Mouse (Mus musculus) lung, adult 2 months (tissue): Measurements from ENCODE around the gene Adra1d.

ENCODE experiments used
- CTCF ChIP-seq: fragments of 200-500 bp; IDR thresholded peaks from 2 replicates; pipeline ENCODE4 v1.5.1; 2011; ENCODE audit warnings: mild to moderate bottlenecking, low read length, control low read depth; ENCODE audit not compliant: insufficient read depth
- POLR2A ChIP-seq: fragments of 200-500 bp; IDR thresholded peaks from 2 replicates; pipeline ENCODE4 v1.6.1; 2011; ENCODE audit warnings: low read depth, mild to moderate bottlenecking, control low read depth, low read length, borderline replicate concordance; ENCODE audit errors: extremely low read depth

GRCm38 (mm10) chr2:131496125-131496820 lies 65.8 kb downstream of the Adra1d start:
- TF ChIP-seq POLR2A, result no peak
- TF ChIP-seq CTCF, result no peak
